Mouse (Mus musculus): ENCODE data around the gene Hnrnph2.

Gene Hnrnph2

DNA sequence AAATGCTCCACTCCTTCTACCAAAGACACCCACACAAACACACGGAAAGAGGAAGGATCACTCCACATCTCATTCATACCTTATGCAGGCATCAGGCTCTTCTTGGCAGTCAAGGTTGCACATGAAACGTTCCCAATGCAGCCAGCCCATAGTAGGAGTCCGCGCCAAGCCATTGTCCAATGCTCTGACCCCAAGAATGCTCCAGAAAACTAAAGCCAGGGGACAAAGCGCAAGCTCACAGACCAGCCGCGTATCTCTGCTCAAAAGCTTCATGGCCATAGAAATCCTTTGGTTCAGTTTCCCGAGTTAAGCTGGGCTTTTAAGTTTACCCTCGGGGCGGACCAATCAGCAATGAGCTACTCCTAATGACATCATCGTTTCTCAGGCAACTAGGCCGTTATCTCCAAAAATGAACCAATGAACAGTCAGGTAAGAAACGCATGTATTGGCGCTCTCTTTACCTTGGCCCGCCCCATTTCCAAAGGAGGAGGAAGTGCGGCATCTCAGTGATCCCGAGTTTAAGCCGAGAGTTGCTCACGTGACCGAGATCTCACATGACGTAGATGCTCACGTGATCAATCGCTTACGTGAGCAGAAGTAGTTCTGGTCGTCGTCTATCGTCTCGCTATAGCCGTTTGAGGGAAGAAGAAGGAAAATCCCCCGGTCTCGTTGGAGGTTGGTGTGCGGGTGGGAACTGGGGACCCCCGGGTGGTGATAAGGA, at the start of gene Hnrnph2, which contains the start of gene Gla:
Gene Hnrnph2, plus strand, starts transcription at position 521 of the 721 bp plus-strand sequence.
Gene Gla, minus strand, starts transcription at position 467 of the 721 bp plus-strand sequence.
- DNase-seq = peak; percentile 80 to 87

DNA sequence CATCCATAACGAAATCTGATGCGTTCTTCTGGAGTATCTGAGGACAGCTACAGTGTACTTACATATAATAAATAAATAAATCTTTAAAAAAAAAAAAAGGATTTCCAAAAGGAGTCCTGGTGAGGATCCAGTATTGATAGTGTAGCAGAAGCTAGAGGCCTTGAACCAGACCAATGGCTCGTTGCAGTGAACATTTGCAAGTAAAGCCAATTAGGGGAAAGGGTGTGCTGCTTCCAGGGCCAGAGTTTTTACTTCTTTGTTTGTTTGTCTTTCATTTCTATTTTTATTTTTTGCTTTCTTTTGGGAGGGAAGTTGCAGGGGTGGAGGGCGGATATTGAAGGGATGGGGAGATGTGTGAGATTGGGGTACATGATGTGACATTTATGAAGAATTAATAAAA, 47.7 kb upstream of the Hnrnph2 start:
- DNase-seq = no peak

DNA sequence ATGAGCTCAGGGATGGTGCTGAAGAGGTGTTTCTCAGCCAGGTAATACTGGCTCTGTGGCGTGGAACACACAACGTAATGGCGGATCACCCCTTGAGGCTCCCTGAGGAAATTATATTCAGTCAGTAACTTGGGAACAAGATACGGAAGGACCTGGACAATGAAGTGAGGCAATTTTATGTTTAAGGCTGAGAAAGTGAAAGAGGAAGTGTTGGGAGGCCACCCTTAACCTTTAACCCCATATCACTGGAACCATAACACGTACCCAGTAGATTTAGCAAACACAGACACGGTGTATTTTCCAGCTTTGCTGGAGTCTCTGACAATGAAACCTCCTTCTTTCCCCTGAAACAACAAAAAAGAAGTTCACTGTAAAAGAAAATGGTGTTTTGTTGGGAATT, 46.6 kb upstream of the Hnrnph2 start:
- DNase-seq = no peak

DNA sequence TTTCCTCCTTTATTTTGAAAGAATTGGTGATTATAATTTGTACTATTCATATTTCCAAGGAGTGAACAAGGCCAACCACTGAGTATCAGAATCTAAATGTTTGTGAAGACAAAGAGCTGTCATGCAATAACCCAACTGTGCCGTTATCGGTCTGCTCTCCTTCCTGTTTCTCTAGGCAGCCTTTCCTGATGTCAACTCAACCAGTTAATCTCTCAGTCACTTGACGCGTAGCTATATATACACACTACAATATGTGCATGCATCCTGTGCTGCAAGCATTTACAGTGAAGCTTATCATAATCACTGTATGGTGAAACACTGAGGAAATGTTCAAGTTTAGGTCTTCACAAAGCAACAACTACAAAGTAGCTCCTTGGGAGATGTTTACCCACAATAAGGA, 36.7 kb upstream of the Hnrnph2 start:
- no peak for DNase-seq

DNA sequence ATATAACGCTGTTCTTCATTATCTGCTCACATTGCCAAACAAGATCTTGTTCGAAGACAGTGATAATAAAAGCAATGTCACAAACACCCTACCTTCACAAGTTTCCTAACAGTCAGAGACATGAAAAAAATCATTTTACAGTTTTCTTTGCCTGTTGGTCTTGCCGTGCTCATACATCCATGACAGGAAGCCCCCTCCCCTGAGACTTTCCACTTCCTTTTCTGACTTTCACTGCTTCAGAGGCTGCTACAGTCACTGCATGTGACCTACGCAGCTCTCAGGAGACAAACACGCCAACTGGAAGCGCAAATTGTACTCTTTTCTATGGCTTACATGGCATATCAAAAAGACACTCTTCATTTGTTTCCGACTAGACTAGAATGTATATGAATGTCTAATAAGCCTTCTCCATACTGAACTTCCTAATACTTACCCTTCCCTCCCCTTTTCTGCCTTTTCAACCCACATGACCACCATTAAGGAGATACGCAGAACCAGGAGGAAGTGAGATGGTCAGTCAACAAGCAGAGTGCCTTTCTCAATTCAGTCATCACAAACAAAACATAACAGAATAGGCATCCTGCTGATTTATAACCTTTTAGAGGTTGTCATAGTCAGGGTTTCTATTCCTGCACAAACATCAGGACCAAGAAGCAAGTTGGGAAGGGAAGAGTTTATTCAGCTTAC, 34.3 kb upstream of the Hnrnph2 start:
- peak in 1 of 2 experiments; percentile 15 for DNase-seq

DNA sequence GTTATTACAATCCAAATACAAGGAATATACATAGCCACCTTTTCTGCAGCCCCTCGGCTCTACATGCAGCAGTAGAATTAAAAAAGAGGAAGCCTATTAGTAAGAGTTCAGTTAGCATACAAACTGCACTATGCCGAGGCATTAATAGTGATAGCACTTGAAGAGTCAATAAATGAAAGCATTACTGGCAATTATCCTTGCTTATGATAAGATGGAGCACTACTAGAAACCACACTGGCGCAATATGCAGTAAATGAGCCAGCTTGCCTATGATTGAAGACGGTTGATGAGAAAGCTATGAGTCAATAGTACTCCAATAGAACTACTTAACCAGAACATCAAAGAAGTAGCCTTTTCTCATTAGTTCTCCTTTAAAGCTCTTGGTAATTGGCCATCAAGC, 23.1 kb upstream of the Hnrnph2 start:
- DNase-seq = no peak

DNA sequence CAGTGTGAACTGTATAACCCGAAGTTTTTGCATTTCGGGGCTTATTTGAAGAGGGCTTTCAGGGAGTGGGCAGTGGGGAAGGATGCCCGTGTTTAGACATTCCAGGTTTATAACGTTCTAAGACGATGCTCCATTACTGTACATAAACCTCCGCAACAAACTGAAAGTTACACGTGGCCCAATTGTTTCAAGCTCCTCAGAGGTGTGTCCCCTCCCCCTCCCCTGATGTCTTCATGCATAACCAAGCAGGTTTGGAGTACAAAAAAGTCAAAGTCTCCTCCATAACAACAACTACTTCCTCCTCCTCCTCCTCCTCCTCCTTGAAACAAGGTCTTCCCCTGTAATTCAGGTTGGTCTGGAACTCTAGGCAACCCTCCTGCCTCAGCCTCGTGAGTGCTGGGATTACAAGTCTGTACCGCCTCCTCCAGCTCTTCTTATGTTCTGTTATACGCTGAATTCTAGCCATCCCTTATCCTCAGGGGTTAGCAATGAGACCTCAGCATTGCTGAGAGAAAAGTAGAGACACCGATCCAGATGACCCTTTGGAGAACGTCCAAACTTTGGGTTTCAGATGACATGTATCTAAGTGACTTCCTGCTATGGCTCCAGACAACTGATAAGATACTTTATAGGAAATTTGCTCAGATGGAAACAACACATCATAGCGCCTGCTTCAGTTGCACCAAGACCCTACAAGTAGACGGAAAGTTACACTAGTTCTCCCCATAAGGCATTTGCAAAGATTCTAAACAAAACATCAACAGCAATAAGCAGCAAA, 20.3 kb upstream of the Hnrnph2 start:
- DNase-seq = no peak

DNA sequence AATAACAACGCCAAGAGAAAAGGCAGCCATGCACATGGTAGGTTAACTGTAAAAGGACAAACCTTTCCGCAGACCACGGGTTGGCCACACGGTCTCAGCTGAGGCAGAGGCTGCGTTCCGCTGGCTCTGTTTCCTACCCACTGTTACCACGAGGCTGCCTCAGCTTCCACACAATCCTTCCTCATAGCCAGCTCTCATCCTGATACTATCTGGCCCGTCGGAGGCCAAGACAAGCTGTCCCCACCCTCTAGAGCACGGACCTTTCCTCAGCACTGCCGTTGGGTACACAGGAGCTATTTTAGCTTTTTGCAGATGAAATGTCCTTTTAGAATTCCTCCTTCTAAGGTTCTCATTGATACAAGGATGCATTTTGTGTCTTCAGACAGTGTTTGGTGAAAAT, 18.7 kb upstream of the Hnrnph2 start:
- DNase-seq = no peak

DNA sequence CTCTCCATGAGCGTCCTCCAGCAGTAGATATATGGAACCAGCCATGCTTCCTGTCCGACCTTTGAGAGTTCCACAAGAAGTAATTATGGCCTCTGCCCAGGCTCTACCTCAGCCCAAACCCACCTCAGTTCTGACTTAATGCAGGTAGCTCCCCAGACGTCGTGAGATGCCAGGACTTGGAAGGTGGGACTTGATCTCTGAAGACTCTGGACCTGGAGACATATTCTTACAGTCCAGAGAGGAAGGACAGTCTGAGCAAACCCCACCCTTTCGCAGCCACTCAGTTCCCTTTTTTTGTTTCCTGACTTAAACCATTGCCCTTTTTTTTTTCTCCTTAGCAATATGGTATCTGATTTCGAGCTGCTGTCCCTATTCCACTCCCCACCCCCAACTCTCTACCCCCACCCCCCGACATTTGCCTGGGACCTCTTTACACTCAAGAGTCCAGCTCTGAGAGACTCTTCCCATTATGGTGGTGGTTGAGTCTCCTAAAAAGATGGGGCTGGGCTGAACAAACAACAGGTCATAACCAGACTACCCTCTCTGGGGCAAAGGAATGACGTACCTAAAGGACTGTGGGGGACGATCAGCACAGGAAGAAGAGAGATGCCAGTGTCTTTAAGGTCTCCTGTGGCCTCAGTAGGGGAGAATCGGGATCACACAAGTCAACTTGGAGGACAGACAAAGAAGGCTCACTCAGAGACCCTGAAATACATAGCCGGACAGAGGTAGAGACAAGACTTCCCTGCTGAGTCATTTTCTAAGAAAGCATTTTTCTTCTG, 17.9 kb upstream of the Hnrnph2 start, which contains the start of gene Btk:
Gene Btk, minus strand, starts transcription at position 683 of the 782 bp plus-strand sequence.
- DNase-seq = no peak

DNA sequence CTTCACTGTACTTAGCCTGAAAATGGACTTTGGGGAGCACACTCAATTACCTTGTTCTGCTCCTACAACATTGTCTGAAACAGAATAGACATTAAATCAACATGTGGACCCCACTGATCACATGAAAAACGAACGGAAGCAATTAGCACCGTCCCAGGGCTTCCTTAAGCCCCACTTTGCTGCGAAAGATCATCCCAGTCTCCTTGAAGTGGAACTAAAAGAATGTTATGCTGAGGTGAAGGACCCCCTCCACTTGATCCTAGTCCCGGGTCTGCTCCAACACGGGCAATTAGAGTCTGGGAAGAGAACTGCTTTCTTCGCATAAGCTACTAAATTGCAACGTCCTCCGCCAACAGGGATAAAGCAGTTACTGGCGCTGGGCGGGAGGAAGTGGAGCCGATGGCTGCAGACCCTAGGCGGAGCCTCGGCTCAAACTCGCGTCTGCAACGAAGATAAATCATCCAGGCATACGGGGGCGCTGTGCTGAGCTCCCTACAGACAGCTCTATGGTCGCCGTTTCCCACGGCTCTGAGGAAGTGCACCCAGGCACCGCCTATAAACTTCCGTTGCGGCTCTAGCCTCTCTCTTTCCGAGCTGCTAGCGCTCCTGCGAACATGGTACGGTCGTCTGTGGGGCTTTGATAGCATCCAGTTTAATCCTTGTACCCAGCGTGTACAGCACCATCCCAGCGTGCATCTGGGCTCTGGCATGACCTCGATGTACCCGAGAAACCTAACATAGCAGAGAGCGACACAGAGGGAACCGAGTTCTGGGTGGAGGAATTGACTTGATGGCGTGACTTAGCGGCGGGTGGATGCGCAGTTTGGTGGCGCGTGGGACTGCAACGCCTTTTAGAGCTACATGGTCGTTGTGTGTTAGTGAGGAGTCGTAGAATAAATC, 15.6 kb upstream of the Hnrnph2 start, which contains the start of gene Rpl36a:
Gene Rpl36a, plus strand, starts transcription at position 552 of the 900 bp plus-strand sequence.
- peak; percentile 90 to 92 for DNase-seq

DNA sequence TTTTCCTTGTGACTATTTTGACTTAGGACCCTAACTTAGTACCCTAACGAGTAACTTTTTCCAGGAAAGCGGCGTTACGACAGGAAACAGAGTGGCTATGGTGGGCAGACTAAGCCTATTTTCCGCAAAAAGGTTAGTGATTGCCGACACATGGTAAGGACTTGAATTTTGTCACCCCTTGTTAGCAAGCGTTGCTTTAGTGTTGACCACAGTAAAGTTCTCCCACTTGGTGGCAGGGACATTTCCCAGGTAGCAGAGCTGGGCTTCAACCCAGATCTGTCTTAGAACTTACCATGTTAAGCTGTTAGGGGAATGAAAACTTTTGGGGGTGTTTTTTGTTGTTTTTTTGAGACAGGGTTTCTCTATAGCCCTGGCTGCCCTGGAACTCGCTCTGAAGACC, 14.5 kb upstream of the Hnrnph2 start:
- no peak for DNase-seq

DNA sequence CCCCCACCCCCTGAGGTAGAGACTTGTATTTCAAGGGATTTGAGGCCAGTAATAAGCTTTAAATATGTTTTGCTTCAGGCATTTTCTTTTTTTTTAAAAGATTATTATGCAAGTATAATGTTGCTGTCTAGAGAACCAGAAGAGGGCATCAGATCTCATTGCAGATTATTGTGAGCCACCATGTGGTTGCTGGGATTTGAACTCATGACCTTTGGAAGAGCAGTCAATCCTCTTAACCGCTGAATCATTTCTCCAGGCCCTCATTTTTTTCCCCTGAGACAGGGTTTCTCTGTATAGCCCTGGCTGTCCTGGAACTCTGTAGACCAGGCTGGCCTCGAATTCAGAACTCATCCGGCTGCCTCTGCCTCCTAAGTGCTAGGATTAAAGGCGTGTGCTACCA, 12.7 kb upstream of the Hnrnph2 start:
- no peak for DNase-seq

DNA sequence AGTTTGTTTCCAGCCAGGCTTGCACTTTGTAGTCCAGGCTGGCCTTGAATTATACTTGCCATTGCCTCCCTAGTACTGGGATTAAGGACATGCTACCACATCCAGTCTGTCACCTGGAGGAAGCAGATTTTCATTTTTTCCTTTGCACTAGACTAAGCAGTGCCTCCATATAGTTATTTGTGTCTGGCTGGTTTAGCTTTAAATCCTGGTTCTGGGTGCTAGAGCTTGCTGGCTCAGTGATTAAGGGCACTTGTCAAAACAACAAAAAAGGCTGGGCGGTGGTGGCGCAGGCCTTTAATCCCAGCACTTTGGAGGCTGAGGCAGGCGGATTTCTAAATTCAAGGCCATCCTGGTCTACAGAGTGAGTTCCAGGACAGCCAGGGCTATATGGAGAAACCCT, 12.0 kb upstream of the Hnrnph2 start:
- DNase-seq = no peak

DNA sequence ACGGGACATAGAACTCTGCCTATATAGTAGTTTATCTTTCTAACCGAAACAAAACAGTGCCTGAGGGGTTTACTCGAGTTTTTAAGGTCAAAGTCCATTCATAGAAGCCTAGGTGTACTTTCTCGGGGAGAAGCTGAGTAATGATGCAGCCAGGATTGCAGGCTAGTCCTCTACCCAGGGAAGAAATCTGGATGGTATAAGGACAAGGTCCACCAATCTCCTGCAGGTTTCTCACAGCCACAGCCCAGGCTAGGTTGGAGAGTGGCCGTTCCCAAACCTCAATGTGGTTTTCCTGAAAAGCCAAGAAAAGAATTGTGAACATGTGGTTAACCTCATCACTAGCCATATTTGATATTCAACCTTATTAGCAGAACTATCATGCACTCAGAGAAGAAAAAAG, 11.1 kb upstream of the Hnrnph2 start:
- DNase-seq = no peak

DNA sequence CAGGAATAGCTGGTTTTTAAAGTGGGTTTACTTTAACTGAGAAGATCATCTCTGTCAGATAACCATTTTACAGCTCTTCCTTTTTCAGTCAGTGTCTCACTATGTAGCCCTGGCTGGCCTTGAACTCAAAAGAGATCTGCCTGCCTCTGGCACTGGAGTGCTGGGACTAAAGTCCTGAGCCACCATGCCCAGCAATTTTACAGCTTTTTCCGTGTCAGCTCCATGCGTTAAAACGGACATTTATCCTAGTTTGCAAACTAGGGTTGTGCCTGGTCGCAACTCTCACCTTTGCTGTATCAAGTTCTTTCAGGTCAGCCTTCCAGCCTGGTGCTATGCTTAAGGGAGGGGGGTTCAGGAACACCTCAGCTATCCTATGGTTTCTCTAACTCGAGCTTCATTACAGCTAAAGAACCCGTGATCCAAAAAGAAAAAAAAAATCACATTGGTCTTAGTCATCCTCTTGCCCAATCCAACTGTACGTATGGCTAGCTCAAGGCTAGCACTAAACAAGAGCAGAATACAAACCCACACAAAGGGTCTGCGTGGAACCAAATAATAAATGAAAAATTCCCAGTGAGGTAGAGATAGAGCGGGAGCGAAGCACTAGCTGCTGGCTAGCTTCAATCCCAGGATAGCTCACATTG, 935 bp upstream of the Hnrnph2 start:
- DNase-seq = no peak

DNA sequence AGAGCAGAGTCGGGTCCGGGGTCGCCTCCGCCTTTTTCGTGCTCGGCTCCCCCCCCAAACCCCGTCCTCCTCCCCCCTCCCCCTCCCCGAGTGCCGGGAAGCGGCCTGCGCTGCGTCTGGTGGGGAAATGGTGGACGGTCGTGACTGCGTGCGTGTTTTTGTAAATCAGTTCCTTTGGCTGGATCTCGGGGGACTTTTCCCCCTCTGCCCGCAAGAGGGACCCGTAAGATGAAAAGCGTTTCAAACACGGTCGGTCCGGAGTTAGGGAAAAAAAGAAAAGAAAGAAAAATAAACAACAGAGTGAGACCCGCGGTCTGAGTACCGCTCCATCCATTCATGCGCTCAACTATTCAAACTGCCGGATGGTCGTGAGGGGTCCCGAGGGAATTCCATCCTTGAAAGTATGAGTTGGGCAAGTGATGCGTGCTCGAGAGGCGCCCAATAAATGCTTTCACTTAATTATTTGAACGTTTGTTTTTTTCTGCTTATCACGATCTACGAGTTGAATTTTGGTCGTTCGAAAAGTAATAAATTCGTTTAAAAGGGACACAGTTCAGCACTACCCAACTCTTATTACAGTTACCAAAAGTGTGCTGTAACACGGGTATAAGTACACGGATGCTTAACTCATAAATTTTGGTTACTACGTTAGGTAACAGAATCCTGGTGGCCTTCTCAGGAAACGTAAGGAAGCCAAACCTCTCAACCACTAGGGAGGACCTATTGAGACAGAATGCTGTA, 571 bp downstream of the Hnrnph2 start:
- no peak for DNase-seq

DNA sequence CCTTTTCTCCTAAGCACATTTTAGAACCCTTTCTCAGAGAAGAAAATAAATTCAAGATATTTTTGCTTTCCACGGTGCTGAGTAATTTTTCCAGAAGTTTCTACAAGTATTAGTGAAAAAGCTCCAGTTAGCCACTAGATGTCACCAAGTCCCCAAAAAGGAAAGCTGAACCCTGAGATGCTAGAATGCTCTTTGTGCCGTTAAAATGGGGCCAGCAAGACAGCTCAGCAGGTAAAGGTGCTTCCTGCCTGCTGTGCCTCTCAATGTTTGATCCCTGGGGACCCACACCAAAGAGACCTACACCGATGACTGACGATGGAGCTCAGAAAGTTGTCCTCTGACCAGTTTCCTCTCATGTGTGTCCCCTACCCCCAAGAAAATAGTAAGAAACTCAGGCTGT, 8.5 kb downstream of the Hnrnph2 start:
- peak in 1 of 2 experiments; percentile 5 for DNase-seq

DNA sequence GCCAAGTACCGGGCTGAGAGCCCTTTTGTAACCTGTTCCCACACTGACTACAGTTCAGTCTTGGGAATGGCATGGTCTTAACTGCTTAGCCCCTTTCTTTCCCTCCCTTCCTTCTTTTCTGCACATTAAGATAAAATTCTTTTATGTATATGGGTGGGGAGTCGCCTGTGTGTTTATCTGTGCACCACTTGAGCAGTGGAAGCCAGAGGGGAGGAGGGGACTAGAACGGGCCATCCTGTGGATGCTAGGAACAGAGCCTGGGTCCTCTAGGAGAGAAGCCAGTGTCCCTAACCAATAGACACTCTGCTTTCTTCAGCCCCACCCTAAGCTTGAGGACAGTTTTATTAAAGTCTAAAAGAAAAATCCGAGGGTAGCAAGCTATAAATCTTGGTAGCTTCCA, 10.0 kb downstream of the Hnrnph2 start:
- DNase-seq = no peak

DNA sequence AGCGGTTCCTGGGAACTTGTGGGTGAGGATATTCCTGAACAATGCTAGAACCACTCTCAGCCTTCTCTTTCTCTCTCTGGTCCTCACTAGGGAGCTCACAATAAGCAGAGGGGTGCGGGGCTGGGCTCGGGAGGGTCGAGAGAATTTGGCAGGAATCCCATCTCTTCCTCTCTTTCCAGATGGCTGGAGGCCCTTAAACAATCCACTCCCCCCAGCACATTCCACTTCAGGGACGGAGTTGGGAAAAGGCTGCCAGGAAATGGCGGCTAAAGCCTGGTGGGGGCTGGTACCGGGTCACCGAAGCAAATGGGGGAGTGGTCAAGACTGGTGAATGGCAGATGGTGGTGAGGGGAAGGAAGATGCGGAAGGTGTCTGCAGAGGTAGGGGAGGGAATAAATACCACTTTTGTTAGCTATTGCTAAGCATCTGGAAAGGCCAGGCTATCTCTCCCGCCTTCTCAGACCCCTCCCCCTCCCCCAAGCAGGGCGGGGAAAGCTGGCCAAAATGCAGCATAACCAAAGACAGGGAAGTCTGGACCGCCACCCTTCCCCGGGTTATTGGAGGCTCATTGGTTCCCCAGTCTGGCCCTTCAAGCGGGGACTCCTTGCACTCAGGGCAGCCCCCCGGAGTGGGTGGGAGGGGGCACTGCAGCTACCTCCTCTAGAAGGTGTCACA, 11.4 kb downstream of the Hnrnph2 start:
- peak; percentile 2 to 17 for DNase-seq

DNA sequence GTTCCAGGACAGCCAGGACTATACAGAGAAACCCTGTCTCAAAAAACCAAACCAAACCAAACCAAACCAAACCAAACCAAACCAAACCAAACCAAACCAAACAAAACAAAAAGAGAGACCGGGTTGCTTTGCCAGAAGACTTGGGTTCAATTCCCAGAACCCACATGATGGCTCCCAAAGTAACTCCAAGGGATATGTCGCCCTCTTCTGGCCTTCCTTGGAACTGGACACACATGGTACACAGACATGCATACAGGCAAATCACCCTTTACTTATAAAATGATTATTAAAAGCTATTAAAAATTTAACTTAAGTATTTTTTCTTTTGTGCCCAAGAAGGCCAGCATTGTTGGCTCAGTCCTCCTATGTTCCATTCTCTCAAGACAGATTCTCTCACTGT, 13.3 kb downstream of the Hnrnph2 start:
- DNase-seq = peak in 1 of 2 experiments; percentile 27

Data from thymus, postnatal 36 days (tissue).